Mouse (Mus musculus) subcutaneous adipose tissue, adult 2 months (tissue): ENCODE data around the gene Ctag2. TPM values are rescaled to one million over a fixed set of nuclear protein-coding genes. Genes with fewer than 3 reads are reported as not detected.

Experiments
- polyA plus RNA-seq: library from polyadenylated mRNA; depleted of rRNA; stranded (reverse); fragments of >200 nt; gene quantifications from 2 replicates; pipeline ENCODE4 v1.2.3, GENCODE M21; 2012; ENCODE audit warnings: low replicate concordance; rRNA removed

Ctag2 gene
- not detected in 2 replicates for polyA plus RNA-seq

GRCm38 (mm10) chrX:65047344-65047743, at the start of gene Ctag2:
Gene Ctag2 (plus strand): TSS chrX:65047644.

